Mouse (Mus musculus) erythroblast, embryonic 14.5 days (primary cell): Measurements from ENCODE around the gene Slc22a14. TPM values are rescaled to one million over a fixed set of nuclear protein-coding genes. Genes with fewer than 3 reads are reported as not detected.

ENCODE experiments used
- H3K27me3 ChIP-seq: 2 replicates; pipeline ENCODE4 v1.6.1; 2012; ENCODE audit warnings: inconsistent platforms; ENCODE audit not compliant: control insufficient read depth
- H3K36me3 ChIP-seq: 2 replicates; pipeline ENCODE4 v1.6.1; 2012; ENCODE audit warnings: mild to moderate bottlenecking, inconsistent platforms; ENCODE audit not compliant: control insufficient read depth
- H3K4me1 ChIP-seq: 2 replicates; pipeline ENCODE4 v1.6.1; 2012; ENCODE audit warnings: inconsistent platforms; ENCODE audit not compliant: control insufficient read depth
- H3K4me3 ChIP-seq: replicated peaks from 2 replicates; pipeline ENCODE3; 2012; ENCODE audit warnings: moderate library complexity, mild to moderate bottlenecking, inconsistent platforms
- H3K9me3 ChIP-seq: 2 replicates; pipeline ENCODE4 v1.6.1; 2012; ENCODE audit warnings: low read length, inconsistent platforms, mixed read lengths; ENCODE audit not compliant: control insufficient read depth
- GATA1 ChIP-seq: IDR thresholded peaks from 2 replicates; pipeline ENCODE4 v1.6.1; 2012; ENCODE audit warnings: low read length, inconsistent platforms, mixed read lengths
- TAL1 ChIP-seq: IDR thresholded peaks from 3 replicates; pipeline ENCODE4 v1.6.1; 2012; ENCODE audit warnings: low read length, inconsistent platforms, mixed read lengths
- polyA plus RNA-seq: library from polyadenylated mRNA; stranded (reverse); fragments of >175 nt; gene quantifications from 2 replicates; pipeline ENCODE4 v1.2.3, GENCODE M21; 2012

The Slc22a14 gene
- polyA plus RNA-seq, 1 experiment: not detected

- peaks cover 2% of the 10 kb centered on the region; the same call in 1 of the 2 replicates for H3K27me3 ChIP-seq
- peaks cover 2% of the 10 kb centered on the region for H3K4me1 ChIP-seq
- peaks cover 19% of the 10 kb centered on the region for H3K36me3 ChIP-seq
- no peak overlapping the region for H3K4me3 ChIP-seq
- no peak for TF ChIP-seq GATA1
- TF ChIP-seq TAL1: no peak
- H3K9me3 ChIP-seq: no peaks in the 10 kb centered on the region
Measured at GRCm38 (mm10) chr9:119363229-119363628, 2.1 kb downstream of the Slc22a14 start.

- no peak for TF ChIP-seq GATA1
- Histone ChIP-seq H3K4me1 (peaks cover 14% of the 10 kb centered on the region), H3K4me3 (no peak overlapping the region), H3K27me3 (peaks cover 4% of the 10 kb centered on the region; the same call in 1 of the 2 replicates), H3K36me3 (peaks cover 12% of the 10 kb centered on the region), H3K9me3 (no peaks in the 10 kb centered on the region)
Measured at GRCm38 (mm10) chr9:119361416-119361815, 3.9 kb downstream of the Slc22a14 start.

DNA sequence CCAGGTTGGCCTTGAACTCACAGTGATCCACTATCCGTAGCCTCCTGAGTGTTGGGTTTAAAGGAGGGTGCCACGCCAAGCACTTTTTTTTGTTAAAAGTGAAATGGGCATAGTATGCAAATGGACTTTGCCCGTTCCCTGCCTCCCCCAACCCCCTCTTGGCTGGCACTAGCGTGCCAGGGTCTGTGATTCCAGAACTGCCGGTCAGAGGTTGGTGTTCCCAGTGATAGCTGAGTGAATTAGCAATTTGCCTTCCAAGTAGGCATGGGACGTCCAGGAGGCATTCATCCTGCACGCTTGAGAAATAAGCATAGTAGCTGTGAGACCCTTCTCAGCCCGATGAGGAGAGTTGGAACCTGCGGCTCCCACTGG lies 7.3 kb downstream of the Slc22a14 start:
- H3K4me1 ChIP-seq: peaks cover 14% of the 10 kb centered on the region
- peaks cover 4% of the 10 kb centered on the region; the same call in 1 of the 2 replicates for H3K27me3 ChIP-seq
- H3K9me3 ChIP-seq: no peaks in the 10 kb centered on the region
- TF ChIP-seq TAL1 (no peak), GATA1 (no peak)
- peak overlapping the region; percentile 75 for H3K4me3 ChIP-seq
- peaks cover 12% of the 10 kb centered on the region for H3K36me3 ChIP-seq

DNA sequence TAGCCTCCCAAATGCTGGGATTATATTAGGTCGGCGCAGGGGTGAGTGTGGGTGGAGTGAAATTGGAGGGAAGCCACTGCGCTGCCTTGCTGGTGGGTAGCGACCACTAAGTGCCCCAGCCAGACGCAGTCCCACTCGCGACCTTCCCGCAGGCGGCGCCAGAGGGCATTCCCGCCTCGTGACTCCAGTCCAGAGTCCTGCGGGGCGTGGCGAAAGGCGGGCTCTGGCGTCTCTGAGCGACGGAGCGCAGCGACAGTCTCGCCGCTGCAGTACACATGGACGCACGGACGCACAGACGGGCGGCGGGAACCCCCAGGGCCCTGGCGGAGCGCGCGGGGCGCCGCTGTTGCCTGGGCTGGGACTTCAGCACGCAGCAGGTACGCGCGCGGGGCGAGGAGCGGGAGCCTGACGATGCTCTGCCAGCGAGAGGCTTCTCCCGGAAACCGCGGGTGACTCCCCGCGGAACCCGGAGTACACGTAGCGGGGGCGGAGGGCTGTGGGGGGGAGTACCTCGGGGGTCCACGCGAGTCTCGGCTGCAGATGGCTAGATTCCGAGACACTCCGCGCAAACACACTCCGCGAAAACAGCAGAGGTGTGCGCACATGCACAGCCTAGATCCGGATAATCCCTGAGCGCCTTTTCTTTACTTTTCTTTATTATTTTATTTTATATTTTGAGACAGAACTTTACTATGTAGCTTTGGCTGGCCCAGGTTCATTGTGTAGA lies 7.9 kb downstream of the Slc22a14 start, which contains the start of gene Xylb:
Gene Xylb (plus strand): TSS at position 51 of the 727 bp plus-strand sequence.
- Histone ChIP-seq H3K4me1 (peaks cover 14% of the 10 kb centered on the region), H3K27me3 (peaks cover 4% of the 10 kb centered on the region; the same call in 1 of the 2 replicates), H3K36me3 (peaks cover 9% of the 10 kb centered on the region; the same call in 1 of the 2 replicates), H3K9me3 (no peaks in the 10 kb centered on the region), H3K4me3 (peak within 1 kb of the TSS; percentile 75)
- TF ChIP-seq TAL1 (no peak), GATA1 (no peak)

GRCm38 (mm10) chr9:119355943-119356342 lies 9.4 kb downstream of the Slc22a14 start:
- Histone ChIP-seq H3K4me1 (peaks cover 16% of the 10 kb centered on the region), H3K9me3 (no peaks in the 10 kb centered on the region), H3K4me3 (no peak overlapping the region), H3K36me3 (peaks cover 11% of the 10 kb centered on the region), H3K27me3 (peaks cover 4% of the 10 kb centered on the region; the same call in 1 of the 2 replicates)
- no peak for TF ChIP-seq GATA1
- TF ChIP-seq TAL1: no peak

- Histone ChIP-seq H3K27me3 (peaks cover 4% of the 10 kb centered on the region; the same call in 1 of the 2 replicates), H3K4me1 (peaks cover 16% of the 10 kb centered on the region), H3K4me3 (no peak overlapping the region), H3K9me3 (no peaks in the 10 kb centered on the region), H3K36me3 (peaks cover 14% of the 10 kb centered on the region)
- no peak for TF ChIP-seq GATA1
- no peak for TF ChIP-seq TAL1
Measured at GRCm38 (mm10) chr9:119353926-119354325, 11.4 kb downstream of the Slc22a14 start.

GRCm38 (mm10) chr9:119352060-119352459 lies 13.3 kb downstream of the Slc22a14 start:
- H3K4me3 ChIP-seq: no peak overlapping the region
- no peak for TF ChIP-seq GATA1
- no peak for TF ChIP-seq TAL1
- H3K4me1 ChIP-seq: peaks cover 2% of the 10 kb centered on the region; the same call in 1 of the 2 replicates

GRCm38 (mm10) chr9:119350947-119351705 lies 14.2 kb downstream of the Slc22a14 start:
- peaks cover 39% of the 10 kb centered on the region for H3K36me3 ChIP-seq
- H3K4me1 ChIP-seq: 0 out of 2 replicates have a peak, but pooled peaks cover 2% of the 10 kb centered on the region
- H3K27me3 ChIP-seq: no peaks in the 10 kb centered on the region
- TF ChIP-seq TAL1 (no peak), GATA1 (no peak)
- no peak overlapping the region for H3K4me3 ChIP-seq
- H3K9me3 ChIP-seq: no peaks in the 10 kb centered on the region

More at GRCm38 (mm10) chr9:119352060-119352459, 13.3 kb downstream of the Slc22a14 start:
- H3K27me3 ChIP-seq: no peaks in the 10 kb centered on the region
- peaks cover 30% of the 10 kb centered on the region for H3K36me3 ChIP-seq
- no peaks in the 10 kb centered on the region for H3K9me3 ChIP-seq

DNA sequence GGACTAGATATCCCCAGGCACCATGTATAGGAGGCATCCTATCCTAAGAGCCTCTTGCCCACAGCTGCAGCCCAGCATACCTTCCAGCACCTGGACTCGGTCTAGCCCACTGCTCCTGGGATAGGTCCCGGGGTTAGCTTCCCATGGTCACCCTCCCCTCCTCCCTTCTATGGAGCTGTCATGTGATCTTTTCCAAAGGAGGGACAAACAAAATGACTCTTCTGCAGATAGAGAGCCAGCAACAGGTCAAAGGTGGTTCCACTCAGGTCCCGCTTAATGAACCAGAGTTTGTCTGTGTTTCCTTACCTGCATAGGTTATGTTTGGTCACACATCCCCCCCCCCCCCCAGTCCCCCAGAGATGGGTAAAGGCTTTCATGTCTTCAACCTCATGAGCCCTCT lies 14.8 kb downstream of the Slc22a14 start:
- Histone ChIP-seq H3K27me3 (no peaks in the 10 kb centered on the region), H3K36me3 (peaks cover 43% of the 10 kb centered on the region), H3K4me3 (no peak overlapping the region), H3K9me3 (no peaks in the 10 kb centered on the region), H3K4me1 (0 out of 2 replicates have a peak, but pooled peaks cover 2% of the 10 kb centered on the region)
- TF ChIP-seq TAL1 (no peak), GATA1 (no peak)
